Mouse (Mus musculus) fibroblast of lung, adult 2 months (primary cell): ENCODE results near the gene Ncf4.
"Not testable (repeated sequence)": the region's sequence is repeated elsewhere in the genome, so short reads cannot be mapped to it uniquely, and the experiment has no call there.

Experiments used
- DNase-seq: peaks from one replicate; pipeline ENCODE4 v3.0.0-alpha.2; 2011; ENCODE audit warnings: low read depth

The Ncf4 gene

DNA sequence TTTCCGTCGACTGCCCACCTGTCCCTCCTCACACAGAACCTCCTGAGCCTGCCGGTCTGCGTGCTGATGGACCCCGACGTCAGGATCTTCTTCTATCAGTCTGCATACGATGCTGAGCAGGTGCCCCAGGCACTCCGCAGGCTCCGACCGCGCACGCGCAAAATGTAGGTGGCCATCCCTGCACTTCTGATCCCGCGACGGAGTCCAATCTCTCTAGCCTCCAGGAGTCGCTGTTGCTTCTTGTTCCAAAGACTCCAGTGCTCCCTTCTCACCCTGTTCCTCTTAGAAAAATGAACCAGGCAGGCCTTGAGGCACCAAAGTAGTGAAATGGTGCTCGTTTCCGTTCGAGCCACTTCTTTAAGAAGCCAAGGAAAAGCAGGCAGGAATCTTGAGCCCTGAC lies 10.2 kb downstream of the Ncf4 start:
- DNase-seq, result no peak

DNA sequence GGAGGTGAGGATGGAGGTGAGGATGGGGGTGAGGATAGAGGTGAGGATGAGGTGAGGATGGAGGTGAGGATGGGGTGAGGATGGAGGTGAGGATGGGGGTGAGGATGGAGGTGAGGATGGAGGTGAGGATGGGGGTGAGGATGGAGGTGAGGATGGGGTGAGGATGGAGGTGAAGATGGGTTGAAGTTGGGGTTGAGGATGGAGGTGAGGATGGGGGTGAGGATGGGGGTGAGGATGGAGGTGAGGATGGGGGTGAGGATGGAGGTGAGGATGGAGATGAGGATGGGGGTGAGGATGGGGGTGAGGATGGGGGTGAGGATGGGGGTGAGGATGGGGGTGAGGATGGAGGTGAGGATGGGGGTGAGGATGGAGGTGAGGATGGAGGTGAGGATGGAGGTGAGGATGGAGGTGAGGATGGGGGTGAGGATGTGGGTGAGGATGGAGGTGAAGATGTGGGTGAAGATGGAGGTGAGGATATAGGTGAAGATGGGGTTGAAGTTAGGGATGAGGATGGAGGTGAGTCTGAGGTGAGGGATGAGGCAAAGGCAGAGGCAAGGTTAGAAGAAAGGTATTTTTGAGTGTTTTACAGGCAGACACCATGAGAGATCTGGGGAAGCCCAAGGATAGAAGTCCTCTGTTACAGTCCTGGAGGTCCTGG lies 12.1 kb downstream of the Ncf4 start:
- not testable (repeated sequence) for DNase-seq

DNA sequence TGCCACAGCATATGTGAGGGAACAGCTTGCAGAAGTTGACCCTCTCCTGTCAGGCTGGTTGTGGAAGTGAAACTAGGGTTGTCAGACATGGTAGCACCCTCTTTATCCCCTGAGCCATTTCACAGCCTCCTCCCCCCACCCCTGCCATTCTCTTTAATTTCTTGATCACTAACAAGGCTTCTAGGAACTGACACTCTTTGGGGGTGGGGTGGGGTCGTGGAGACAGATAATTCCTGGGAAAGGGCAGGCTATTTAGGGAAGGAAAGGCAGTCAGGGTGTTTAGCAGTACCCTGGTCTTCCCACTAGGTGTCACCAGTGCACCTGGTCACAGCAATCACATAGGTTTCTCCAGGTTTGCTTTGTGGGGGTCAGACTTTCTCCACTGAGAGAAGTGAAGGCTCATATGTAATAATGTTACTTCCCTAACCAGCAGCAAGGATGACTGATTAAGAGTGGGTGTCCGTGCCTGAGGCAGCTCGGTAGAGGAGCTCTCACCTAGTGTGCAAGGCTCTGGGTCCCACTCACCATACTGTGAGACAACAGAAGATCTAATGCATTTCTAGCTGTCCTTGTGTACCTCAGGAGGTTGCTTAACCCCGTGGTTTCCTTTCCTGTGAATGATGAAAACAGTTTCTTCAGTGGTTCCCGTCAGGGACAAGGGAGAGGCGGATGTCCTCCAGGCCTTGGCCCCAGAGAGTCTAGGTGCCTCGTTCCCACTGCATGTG lies 12.9 kb downstream of the Ncf4 start:
- no peak for DNase-seq

DNA sequence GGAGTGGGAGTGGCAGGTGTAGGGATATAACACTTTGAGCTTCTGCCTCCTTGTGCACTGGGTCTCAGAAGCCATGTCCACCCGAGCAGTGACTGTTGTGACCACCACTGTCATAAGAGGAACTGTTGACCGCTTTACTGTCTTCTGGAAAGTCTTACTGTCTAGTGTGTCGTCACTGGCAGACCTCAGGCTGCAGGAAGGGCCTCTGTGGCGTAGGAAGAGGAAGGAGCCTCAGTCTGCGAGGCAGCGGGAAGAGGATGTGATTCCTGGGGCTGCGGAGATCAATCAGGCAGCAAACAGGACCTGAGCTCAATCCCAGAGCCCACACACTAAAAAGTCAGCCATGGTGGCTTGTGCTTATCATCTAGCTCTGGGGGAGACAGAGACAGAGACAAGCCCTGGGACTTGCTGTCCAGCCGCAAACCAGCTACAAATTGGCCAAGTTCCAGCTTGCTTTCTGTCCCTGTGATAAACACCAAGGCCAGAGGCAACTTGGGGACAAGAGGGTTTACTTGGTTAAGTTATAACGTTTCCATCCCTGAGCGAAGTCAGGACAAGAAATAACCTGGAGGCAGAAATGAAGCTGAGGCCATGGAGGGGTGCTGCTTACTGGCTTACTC lies 13.8 kb downstream of the Ncf4 start:
- DNase-seq, result no peak

DNA sequence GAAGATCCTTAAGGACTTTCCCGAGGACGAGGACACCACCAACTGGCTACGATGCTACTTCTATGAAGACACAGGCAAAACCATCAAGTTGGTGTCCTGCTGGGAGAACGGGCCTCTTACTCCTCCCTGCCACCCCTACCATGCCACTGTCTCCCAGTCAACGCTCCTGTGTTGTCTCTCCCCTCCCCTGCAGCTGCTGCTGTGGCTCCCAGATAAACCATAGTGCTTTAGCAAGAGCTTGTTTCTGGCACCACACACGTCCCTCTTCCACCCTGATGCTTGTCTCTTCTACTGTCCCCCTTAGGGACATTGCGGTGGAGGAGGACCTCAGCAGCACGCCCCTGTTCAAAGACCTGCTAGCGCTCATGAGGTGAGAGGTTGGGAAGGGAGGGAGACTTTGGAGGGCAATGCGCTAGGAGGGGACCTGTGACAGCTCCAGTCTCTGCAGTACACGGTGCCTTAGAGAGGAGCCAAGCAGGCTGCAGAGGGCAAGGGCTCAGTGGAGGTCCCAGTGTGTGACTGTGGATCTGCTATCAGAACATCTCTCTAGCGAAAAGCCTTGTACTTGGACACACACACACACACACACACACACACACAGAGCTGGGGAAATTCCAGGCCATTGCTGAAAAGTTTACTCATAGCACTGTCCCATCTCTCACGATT lies 16.2 kb downstream of the Ncf4 start:
- no peak for DNase-seq

DNA sequence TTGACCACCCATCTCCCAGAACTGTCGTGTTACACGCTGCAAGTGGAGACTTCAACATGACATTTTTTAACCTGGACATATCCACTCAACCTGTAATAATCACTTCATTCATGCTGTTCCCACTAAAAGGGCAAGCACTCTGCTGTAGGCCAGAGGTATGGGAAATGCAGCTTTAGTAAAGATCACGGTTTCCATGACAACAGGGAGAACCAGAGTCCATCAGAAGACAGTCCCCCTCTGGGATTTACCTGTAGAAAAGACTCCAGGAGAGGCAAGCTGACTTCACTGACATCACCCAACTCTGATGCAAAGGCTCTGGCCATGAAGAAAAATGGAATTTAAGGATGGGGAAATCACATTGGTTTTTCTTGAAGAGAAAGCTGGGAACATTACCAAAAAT lies 18.7 kb downstream of the Ncf4 start:
- no peak for DNase-seq

DNA sequence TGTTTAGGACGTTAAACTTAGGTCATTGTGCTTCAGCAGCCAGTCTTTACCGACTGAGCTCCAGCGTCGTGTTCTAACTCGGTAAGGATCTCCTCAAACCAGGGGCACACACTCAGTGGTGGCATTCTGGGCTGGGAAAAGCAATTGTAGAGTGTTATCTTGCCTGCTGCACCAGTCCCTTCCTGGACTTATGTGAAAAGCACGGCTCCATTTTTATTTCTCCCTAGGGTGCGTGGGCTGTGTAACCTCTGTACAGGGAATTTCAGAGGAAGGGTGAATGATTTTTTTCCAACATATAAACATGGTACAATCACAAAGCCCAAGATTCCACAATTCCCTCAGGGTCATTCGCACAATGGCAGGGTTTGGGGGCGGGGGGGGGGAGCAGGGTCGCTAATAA lies 22.8 kb downstream of the Ncf4 start:
- no peak for DNase-seq

DNA sequence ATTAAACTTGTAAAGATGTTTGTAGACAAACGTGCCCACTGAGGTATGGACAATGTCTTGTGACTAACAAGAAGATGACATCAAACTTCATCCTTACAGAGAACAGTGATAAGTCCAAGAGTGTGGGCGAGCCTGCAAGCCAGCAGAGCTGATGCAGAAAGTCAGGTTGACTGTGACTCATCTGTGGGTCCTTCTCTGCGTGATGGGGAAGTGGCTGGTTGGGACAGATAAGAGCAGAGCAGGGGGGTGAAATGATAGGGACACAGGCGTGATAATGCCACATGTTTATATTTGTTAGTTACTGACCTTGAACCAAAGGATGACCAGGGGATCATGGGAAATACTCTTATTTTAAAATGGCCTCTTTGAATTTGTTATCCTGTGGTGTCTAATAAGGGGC lies 23.3 kb downstream of the Ncf4 start:
- no peak for DNase-seq

DNA sequence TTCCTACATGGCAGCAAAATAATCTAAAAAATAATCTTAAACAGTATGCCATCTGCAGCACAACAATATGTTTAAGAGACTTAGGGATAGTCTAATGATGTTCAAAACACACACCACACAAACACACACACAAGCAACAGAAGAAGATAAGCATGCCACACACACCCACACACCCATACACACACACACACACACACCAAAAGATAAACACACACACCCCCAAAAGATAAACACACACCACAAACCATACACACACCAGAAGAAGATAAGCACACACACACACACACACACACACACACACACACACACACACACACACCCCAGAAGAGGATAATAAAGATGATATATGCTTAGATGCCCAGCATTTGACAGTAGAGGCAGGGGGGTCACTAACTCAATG lies 26.6 kb downstream of the Ncf4 start:
- no peak for DNase-seq

DNA sequence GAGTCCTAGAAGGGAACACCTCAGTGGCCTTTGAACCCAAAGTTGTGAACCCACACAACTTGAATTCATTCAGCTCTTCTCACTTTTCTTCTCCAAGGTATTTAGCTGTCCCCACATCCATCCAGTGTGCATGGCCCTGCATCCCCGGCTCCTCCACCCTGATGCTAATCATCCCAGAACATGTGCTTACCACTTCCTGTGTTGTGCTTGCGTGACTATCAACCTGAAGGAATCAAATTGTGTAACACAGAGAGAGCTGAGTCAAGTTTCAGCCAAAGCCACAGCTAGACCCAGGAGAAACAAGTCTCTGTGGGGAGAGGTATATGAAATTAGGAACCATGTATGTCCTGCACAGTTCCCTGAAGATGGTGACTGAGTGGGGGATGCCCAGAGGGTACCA lies 33.7 kb downstream of the Ncf4 start:
- DNase-seq, result no peak

DNA sequence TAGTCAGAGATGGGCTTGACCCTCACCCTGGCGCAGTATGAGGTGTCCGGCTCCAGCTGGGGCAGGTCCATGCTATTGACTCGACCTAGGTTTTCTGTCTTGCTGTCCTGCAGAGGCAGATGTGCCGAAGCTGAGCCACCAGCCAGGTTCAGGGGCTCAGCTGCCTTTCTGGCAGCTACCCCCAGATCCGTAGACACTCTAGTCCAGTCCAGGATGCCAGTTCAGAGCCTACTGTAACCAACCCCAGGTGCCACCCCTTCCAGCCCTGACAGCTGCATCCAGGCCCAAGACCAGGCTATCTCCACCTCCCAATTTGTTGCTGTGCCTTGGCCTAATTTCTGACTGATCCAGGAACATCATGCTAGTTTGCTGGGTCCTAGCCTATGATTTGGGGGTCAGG lies 43.3 kb downstream of the Ncf4 start:
- no peak for DNase-seq

DNA sequence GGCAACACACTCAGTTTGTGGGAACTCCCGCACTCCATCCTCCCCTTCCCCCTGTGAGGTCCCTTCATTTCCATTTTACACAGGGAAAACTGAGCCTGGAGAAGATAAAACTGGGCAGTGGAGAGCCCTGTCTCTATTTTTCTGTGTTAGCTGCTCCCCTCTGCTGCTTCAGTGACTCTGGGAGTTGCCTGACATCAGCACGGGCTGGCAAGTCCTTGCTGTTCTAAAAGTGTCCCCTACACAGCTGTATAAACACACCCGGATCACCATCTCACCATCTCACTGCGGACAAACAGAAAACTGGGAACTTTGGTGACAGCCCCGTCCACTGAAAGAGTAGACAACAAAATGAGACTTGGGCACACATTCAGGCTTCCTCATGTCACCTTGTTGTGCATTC lies 45.2 kb downstream of the Ncf4 start:
- DNase-seq, result not testable (repeated sequence)

DNA sequence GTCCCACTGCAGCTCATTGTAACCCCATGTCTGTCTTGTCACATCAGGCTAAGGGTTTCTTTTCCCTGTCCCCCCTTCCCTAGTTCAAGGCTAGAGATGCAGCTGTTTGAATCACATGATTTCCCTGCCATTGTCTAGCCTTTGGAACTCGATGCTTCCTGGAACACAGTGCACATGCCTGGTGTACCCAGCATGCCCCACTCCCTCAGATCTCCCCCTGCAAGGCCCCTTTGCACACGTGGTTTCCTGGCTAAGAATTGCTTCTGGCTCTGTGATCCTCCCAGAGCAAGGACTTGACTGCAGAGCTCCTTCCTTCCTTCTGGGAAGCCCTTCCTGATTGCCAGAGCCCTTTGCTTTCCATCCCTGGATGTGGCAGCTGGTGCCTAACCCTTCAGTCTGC lies 48.6 kb downstream of the Ncf4 start:
- DNase-seq, result not testable (repeated sequence)

DNA sequence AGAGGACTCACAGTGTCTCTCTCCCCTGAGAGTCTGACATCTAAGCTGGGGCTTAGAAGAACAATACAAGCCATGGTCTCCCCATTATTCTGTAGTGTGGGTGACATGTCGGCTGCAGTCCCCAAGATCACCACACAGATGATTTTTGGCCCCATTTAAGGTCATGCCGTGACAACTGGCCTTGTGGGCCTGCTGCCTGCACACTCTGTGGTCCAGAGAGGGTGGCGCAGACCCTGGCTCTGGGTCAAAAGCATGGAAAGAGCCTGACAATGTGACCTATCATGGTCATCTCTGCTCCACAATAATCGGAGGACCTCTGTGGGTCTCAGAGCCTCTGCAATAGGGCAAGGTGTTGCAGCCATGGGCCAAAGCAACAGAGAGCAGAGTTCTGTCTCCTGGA lies 49.1 kb downstream of the Ncf4 start:
- no peak for DNase-seq

DNA sequence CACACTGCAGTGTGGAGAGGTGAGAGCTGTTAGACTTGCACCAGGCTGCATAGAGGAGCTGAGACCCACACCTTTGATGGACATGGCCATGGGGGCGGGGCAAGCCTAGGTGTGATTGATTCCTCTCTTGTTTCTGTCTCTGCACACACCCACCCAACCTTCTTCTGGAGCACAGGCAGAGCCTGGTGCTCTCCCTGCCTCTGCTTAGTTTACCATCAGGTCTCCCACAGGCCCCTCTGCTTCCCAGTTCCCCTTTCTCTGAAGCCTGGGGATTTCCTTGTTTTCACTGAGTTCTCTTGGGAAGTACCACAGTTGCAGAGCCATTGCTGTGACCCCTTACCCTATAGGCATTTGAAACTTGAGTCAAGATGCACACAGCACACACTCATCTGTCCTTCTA lies 54.0 kb downstream of the Ncf4 start:
- DNase-seq, result no peak

DNA sequence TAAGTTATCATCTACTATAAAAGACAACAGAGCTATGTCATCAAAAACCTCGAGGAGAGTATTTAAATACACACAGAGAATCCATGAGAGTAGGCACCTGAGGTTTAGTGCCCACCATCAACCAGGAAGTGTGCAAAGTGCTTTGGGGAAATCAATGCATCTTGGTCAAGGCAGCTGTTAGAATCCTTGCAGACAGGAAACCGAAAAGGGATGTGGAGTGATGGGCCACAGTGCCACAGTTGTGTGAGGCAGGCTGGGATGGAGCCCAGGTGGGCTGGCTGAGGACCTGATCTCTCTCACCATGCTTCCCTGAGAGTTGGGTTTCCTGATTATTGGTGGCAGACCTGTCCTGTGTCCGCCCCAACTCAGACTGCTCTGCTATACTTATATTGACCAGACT lies 55.0 kb downstream of the Ncf4 start:
- DNase-seq, result no peak

DNA sequence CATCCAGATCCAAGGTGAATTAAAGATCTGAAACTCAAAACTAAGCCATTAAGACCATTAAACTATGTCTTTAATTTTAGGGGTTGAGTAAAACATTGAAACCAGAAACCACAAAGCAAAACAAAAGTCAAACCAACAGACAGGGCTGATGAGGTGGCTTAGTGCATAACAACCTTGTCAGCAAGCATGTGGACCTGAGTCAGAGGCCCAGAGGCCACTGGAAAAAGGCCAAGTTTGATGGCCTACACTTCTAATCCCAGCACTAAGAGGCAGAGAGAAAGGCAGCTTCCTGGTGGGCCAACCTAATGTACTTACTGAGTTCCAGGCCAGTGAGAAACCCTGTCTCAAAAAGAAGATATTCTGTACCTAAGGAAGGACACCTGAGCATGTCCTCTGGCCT lies 56.2 kb downstream of the Ncf4 start:
- DNase-seq, result peak; percentile 62

DNA sequence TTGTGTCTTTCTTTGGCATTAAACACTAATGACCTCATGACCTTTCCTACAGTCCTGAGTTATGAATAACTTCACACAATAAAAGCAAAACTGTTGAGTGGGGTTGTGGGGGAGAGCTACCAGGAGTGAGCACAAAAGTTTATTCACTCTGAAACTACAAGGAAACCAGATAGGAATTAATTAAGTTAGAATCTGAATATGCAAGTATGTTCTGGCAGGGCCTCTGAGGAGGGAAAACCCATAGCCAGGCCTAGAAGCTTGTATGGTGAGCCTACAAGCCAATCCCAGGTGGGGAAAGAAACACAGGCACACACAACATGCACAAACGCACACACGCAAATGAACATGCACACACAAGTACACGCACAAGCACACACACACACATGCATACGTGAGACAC lies 58.1 kb downstream of the Ncf4 start:
- DNase-seq, result no peak

DNA sequence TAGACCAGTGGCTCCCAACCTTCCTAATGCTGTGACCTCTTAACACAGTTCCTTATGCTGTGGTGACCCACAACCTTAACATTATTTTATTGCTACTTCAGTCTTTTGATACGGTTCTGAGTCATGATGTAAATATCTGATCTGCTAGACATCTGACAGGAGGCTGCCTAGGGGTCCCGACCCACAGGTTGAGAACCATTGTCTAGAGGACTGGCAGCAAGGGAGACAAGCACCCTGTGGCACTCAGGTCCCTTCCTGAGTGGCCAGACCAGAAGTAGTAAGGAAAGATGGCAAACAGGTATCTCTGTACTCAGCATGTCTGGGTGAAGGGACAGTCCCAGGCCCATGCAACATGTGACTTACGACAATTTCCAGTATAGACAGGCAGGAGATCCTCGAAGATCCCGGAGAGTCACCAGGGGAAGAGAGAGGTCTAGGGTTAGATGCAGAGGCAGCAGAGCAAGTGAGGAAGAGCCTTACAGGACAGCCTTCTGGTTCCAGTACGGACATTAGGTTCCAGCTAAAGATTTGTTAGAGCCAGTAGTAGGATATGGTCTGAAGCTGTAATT lies 59.1 kb downstream of the Ncf4 start:
- DNase-seq, result no peak

DNA sequence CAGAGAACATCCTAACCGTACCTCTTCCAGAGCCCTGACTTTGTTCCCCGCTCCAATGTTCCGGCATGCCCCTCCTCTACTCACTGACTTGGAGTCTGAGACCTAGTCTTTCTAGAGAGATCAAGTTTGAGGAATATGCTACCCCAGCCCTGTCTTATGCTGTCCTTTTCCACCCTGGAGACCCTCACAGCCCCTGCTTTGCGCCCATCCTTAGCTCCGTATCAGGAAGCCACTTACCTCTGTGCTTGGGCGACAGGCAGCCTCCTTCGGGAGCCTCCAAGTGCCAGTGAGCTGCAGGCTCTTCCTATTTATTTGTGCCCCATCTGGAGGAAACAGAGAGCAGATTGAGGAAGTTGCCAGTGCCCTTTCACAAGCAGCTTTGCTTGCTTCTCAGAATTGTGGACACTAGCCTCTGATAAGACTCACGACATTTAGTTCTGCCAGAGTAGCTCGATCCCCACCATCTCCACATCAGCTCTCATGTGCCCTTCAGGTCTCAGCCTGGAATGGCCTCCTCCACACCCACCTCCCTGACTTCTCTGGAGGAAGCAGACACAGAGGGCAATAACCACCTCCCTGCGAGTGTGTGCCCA lies 60.8 kb downstream of the Ncf4 start, which contains the start of gene Csf2rb2:
Gene Csf2rb2 (minus strand): TSS at position 381 of the 593 bp plus-strand sequence.
- DNase-seq, result no peak

DNA sequence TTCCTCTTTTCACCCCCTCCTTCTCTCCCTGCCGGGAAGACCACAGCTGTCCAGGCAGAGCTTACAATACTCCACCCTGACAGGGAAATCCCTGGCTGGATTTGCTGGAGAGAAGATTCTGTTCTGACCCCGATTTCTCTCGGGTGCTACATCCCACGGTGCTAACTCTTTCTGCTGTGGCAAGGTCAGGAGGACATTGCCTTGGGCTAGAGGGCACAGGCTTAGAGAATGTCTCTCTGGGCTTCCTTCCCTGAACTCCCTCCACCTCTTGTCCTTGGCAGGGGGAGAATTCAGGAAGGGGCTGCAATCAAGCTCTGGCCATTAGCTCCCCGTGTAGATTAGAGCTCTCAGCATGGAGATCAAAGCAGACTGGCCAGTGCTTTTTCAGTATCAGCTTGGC lies 65.3 kb downstream of the Ncf4 start:
- DNase-seq, result no peak

DNA sequence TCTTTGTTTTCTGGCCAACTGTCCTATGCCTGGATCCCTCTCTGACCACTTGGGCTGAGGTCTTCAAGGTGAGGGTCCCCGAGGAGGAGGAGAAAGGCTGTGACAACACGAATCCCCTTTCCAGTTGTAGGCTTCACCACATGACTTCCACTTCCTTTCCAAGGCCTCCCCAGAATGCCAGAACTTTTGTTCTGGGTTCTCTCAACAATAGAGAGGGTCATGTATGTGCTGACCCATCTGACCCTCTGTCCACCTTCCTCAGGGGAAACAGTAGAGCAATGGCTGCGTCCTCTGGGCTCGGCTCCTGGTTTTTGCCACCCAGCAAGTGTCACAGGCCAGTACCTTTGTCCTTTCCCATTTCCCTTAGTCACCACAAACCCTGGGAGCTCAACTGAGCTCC lies 66.4 kb downstream of the Ncf4 start:
- DNase-seq, result no peak
